Mouse (Mus musculus) stomach, embryonic 16.5 days (tissue): ENCODE results near the gene Zfp949. TPM values are rescaled to one million over a fixed set of nuclear protein-coding genes. Genes with fewer than 3 reads are reported as not detected.
A peak's percentile ranks its signal among the peaks of the same experiment; 100 is the strongest.

Experiments
- ATAC-seq: fragments of 200-750 bp; cut with Nextera tagmentation; 2 replicates; pipeline ENCODE4 v1.8.0; 2017; ENCODE audit warnings: moderate number of reproducible peaks, moderate TSS enrichment; ENCODE audit not compliant: insufficient read depth, low FRiP score
- H3K27ac ChIP-seq: fragments of 300-500 bp; sonication (generic); 2 replicates; pipeline ENCODE4 v1.5.1; 2014; ENCODE audit warnings: low read length
- H3K27me3 ChIP-seq: fragments of 300-500 bp; sonication (generic); 2 replicates; pipeline ENCODE4 v1.6.1; 2014; ENCODE audit warnings: low read length, control low read depth, mixed read lengths; ENCODE audit not compliant: control insufficient read depth, insufficient read depth
- H3K36me3 ChIP-seq: fragments of 300-500 bp; sonication (generic); 2 replicates; pipeline ENCODE4 v1.6.1; 2014; ENCODE audit warnings: low read length; ENCODE audit not compliant: control insufficient read depth, insufficient read depth
- H3K4me1 ChIP-seq: fragments of 300-500 bp; sonication (generic); 2 replicates; pipeline ENCODE4 v1.6.1; 2014; ENCODE audit warnings: low read length, control low read depth, mixed read lengths; ENCODE audit not compliant: control insufficient read depth, insufficient read depth
- H3K4me2 ChIP-seq: fragments of 300-500 bp; sonication (generic); 2 replicates; pipeline ENCODE4 v1.6.1; 2014; ENCODE audit warnings: low read depth, low read length, mixed read lengths
- H3K4me3 ChIP-seq: fragments of 300-500 bp; sonication (generic); replicated peaks from 2 replicates; pipeline ENCODE4 v1.5.1; 2014; ENCODE audit warnings: mild to moderate bottlenecking, low read length
- H3K9ac ChIP-seq: fragments of 300-500 bp; sonication (generic); 2 replicates; pipeline ENCODE4 v1.6.1; 2014; ENCODE audit warnings: low read length
- H3K9me3 ChIP-seq: fragments of 300-500 bp; sonication (generic); replicated peaks from 2 replicates; pipeline ENCODE4 v1.6.1; 2016; ENCODE audit warnings: low read length, control low read depth; ENCODE audit not compliant: control insufficient read depth
- WGBS: fragments of 180-500 bp; shearing (Covaris S2); extraction: QIAGEN DNeasy Blood & Tissue Kit; methylation state at CpG from one replicate; pipeline ENCODE4 v1.1.7; 2014; 5-methylcytosine and 5-hydroxymethylcytosine counted together
- polyA plus RNA-seq: library from polyadenylated mRNA; unstranded; fragments of >200 nt; fragmentation: Nextera tagmentation; extraction: Ambion mirVana; gene quantifications from 2 replicates; pipeline ENCODE4 v1.2.1, GENCODE M21; 2015

Gene Zfp949
- 10.6 and 12.2 TPM in 2 replicates for polyA plus RNA-seq

- Histone ChIP-seq H3K36me3 (no peaks in the 10 kb centered on the region), H3K27me3 (no peaks in the 10 kb centered on the region), H3K27ac (peak within 1 kb of the TSS; percentile 76), H3K4me1 (peaks cover 7% of the 10 kb centered on the region; the same call in 1 of the 2 replicates), H3K4me2 (peak within 1 kb of the TSS; percentile 81), H3K9me3 (no peaks in the 10 kb centered on the region), H3K9ac (peak within 1 kb of the TSS; percentile 79), H3K4me3 (peak within 1 kb of the TSS; percentile 82)
- ATAC-seq: peak; percentile 95
- WGBS: under 1% methylated on average over 30 of the region's 30 CpGs
Measured at GRCm38 (mm10) chr9:88547851-88548613, at the start of gene Zfp949. Gene Zfp949 (plus strand): TSS chr9:88548020.

- Histone ChIP-seq H3K4me2 (no peak overlapping the region), H3K9ac (no peak overlapping the region), H3K36me3 (no peaks in the 10 kb centered on the region), H3K27me3 (no peaks in the 10 kb centered on the region), H3K4me1 (no peaks in the 10 kb centered on the region), H3K9me3 (no peaks in the 10 kb centered on the region), H3K27ac (no peak overlapping the region), H3K4me3 (no peak overlapping the region)
- WGBS: 81% methylated on average over 2 of the region's 2 CpGs
- ATAC-seq: no peak
Measured at GRCm38 (mm10) chr9:88500112-88500511, 47.7 kb upstream of the Zfp949 start.

GRCm38 (mm10) chr9:88501846-88502245, 46.0 kb upstream of the Zfp949 start:
- H3K36me3 ChIP-seq: no peaks in the 10 kb centered on the region
- 77% methylated on average over 6 of the region's 6 CpGs for WGBS

GRCm38 (mm10) chr9:88515546-88515945, 32.3 kb upstream of the Zfp949 start:
- H3K36me3 ChIP-seq: peaks cover 5% of the 10 kb centered on the region; the same call in 1 of the 2 replicates
- H3K27me3 ChIP-seq: no peaks in the 10 kb centered on the region
- WGBS: 82% methylated on average over 1 of the region's 1 CpGs
- H3K9me3 ChIP-seq: no peaks in the 10 kb centered on the region
- no peak overlapping the region for H3K27ac ChIP-seq
- no peak overlapping the region for H3K4me2 ChIP-seq
- peaks cover 1% of the 10 kb centered on the region; the same call in 1 of the 2 replicates for H3K4me1 ChIP-seq
- no peak overlapping the region for H3K9ac ChIP-seq
- no peak for ATAC-seq
- H3K4me3 ChIP-seq: no peak overlapping the region

More at GRCm38 (mm10) chr9:88501846-88502245, 46.0 kb upstream of the Zfp949 start:
- no peaks in the 10 kb centered on the region for H3K27me3 ChIP-seq
- H3K4me1 ChIP-seq: no peaks in the 10 kb centered on the region
- no peak overlapping the region for H3K27ac ChIP-seq
- no peak overlapping the region for H3K4me3 ChIP-seq
- H3K9me3 ChIP-seq: no peaks in the 10 kb centered on the region
- no peak overlapping the region for H3K4me2 ChIP-seq
- no peak overlapping the region for H3K9ac ChIP-seq
- ATAC-seq: no peak

GRCm38 (mm10) chr9:88516361-88516995, 31.3 kb upstream of the Zfp949 start:
- Histone ChIP-seq H3K9me3 (no peaks in the 10 kb centered on the region), H3K9ac (no peak overlapping the region), H3K4me1 (peaks cover 9% of the 10 kb centered on the region), H3K4me2 (no peak overlapping the region), H3K36me3 (peaks cover 11% of the 10 kb centered on the region; the same call in 1 of the 2 replicates), H3K4me3 (no peak overlapping the region), H3K27me3 (no peaks in the 10 kb centered on the region), H3K27ac (no peak overlapping the region)
- WGBS: 78% methylated on average over 3 of the region's 3 CpGs
- ATAC-seq: no peak

- H3K36me3 ChIP-seq: peaks cover 11% of the 10 kb centered on the region; the same call in 1 of the 2 replicates
- no peak overlapping the region for H3K27ac ChIP-seq
- no peak overlapping the region for H3K4me3 ChIP-seq
- H3K9me3 ChIP-seq: no peaks in the 10 kb centered on the region
- H3K4me2 ChIP-seq: no peak overlapping the region
- no peak for ATAC-seq
- H3K4me1 ChIP-seq: peaks cover 12% of the 10 kb centered on the region
- no peaks in the 10 kb centered on the region for H3K27me3 ChIP-seq
- H3K9ac ChIP-seq: no peak overlapping the region
Measured at GRCm38 (mm10) chr9:88519390-88520121, 28.3 kb upstream of the Zfp949 start.

GRCm38 (mm10) chr9:88520122-88520848, 27.5 kb upstream of the Zfp949 start:
- peak overlapping the region; percentile 71; the same call in 1 of the 2 replicates for H3K4me2 ChIP-seq
- 36% methylated on average over 2 of the region's 2 CpGs for WGBS
- no peak overlapping the region for H3K27ac ChIP-seq
- ATAC-seq: no peak
- H3K27me3 ChIP-seq: no peaks in the 10 kb centered on the region
- H3K9me3 ChIP-seq: no peaks in the 10 kb centered on the region
- peaks cover 11% of the 10 kb centered on the region; the same call in 1 of the 2 replicates for H3K36me3 ChIP-seq
- peaks cover 12% of the 10 kb centered on the region for H3K4me1 ChIP-seq
- H3K4me3 ChIP-seq: peak overlapping the region; percentile 75
- no peak overlapping the region for H3K9ac ChIP-seq

- ATAC-seq: no peak
- Histone ChIP-seq H3K27me3 (no peaks in the 10 kb centered on the region), H3K9ac (peak overlapping the region; percentile 94; the same call in 1 of the 2 replicates), H3K9me3 (no peaks in the 10 kb centered on the region), H3K4me3 (peak overlapping the region; percentile 75), H3K4me2 (peak overlapping the region; percentile 71), H3K27ac (no peak overlapping the region), H3K36me3 (peaks cover 11% of the 10 kb centered on the region; the same call in 1 of the 2 replicates), H3K4me1 (peaks cover 12% of the 10 kb centered on the region)
- WGBS: 30% methylated on average over 4 of the region's 4 CpGs
Measured at GRCm38 (mm10) chr9:88520849-88521483, 26.9 kb upstream of the Zfp949 start.
